Mouse (Mus musculus) spleen, postnatal 4 days (tissue): ENCODE results near the gene Fnip1.

Experiments used
- DNase-seq, 2 experiments: peaks; one replicate each; pipeline ENCODE4 v3.0.0; 2022; ENCODE audit warnings: low spot score in 2 of 2

Fnip1 gene

DNA sequence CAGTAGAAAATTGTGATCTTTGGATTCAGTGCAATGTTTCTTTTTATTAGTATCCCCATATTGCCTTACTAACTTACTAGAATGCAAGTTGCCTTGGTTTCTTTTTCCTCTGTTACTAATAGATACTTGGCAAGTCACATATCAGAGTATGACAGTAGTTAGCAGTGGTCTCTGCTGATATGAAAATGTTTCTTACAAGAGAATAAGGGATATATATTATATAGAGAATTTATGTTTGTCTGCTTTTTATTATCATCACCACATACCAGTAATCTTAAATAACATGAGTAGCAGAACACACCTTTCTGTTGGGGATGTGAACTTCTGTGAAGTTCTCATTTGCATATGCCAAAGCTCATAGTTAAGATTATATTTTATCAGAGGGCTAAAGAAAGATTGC is 104.4 kb downstream of the Fnip1 start:
- DNase-seq, result no peak

DNA sequence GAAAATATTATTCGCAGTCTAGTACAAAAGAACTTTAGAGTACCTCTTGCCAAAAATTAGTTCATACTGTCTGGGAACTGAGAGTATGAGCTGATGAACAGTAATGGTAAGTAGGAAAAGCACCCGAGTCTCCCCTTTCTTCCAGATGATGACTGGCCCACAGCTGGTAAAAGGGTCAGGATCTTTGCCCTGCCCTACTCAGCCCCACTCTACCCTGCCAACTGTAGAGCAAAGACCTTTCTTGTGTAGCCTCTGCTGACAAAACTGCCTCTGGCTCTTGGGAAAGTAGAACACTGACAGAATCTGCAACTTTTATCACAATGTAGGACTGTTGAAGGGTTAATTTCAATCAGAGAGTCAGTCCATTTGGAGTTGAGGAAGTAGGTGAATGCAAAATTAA is 117.0 kb downstream of the Fnip1 start:
- DNase-seq, result no peak

DNA sequence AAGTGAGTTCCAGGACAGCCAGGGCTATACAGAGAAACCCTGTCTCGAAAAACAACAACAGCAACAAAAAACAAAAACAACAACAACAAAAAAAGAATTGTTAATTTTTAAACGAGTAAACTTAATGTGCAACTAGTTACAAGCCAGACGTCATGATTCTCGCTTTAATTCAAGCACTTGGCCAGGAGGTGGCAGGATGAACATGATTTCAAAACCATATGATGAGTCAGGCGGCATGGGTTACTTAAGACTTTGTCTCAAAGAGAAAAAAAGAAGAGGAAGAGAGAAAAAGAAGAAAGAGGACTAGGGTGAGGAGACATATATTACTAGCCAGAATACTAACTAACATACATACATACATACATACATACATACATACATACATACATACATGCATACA is 124.8 kb downstream of the Fnip1 start:
- DNase-seq, result peak in 1 of 2 experiments; percentile 28
